Mouse (Mus musculus) right cerebral cortex, postnatal 25 days (tissue): ENCODE results near the gene Kcng3.

ENCODE experiments used
- DNase-seq: peaks from one replicate; pipeline ENCODE4 v3.0.0; 2022

Gene Kcng3

DNA sequence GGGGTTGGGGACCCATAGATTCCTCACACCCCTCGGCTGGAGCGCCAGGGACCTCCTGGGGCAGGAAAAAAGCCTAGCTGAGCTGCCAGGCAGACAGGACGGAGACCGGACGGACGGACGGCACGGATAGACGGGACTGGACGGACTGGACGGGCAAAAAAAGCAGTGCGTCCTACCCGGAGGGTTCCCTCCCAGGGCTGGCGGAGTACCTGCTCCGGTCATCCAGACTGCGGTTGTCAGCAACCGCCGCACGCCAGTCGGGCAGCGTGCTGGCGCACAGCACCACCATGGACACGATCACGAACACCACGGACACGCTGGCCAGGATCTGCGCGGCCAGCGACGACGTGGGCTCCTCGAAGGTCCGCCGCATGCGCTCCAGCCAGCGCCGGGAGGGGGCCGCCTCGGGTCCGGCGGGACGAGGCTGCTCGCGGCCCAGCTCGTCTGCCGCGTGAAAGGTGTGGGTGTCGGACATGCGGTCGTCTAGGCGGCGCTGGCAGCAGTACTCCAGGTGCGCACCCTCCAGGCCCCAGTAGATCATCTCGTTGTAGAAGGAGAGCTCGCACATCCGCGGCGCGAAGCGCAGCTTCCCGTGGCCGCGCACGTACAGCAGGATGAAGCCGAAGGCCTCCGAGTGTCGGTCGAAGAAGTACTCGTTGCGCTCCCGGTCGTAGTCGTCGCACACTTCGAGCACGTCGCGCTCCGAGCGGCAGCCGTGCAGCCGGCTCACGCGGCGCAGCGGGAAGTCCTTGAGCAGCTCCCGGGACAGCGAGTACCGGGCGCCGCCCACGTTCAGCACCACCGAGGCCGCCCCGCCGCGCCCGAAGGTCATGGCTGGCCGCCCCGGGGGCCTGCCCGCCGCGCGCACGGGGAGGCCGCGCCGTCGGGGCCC lies 662 bp downstream of the Kcng3 start:
- DNase-seq = peak; percentile 44

GRCm38 (mm10) chr17:83613907-83614306 lies 17.8 kb downstream of the Kcng3 start:
- no peak for DNase-seq

DNA sequence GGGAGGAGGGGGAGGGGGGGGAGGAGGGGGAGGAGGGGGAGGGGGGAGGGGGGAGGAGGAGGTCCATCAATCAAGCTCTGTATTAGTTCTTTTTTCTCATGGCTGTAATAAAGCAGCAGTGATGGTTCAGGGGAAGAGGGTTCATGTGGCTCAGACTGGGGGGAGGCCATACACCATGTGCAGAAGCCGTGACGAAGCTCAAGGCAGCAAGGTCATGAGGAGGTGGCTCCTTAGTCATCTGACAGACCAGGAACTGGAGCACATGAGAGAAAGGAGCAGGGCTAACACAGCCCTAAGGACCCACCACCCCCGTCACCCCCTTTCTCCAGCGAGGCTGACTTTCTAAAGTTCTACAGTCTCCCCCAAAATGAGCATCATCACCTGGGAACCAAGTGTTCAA lies 22.2 kb downstream of the Kcng3 start:
- DNase-seq = no peak

DNA sequence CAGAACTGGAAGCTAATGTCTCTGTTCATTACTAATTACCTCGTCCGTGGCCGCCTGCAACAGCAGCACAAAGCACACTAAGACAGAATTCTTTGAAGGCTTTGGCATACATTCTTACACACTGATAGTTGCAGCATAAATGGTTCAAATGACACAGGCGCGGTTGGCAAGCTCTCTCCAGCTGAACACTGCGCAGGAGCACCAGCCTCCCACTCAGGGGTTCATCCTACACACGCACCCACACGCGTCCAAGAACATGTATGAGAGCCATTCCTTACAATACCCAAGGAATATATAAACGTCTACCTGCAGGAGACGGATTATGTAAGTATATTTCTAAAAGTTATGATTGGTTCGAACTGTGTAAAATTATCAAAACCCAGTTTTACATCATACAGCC lies 30.7 kb downstream of the Kcng3 start:
- DNase-seq = peak; percentile 32

- no peak for DNase-seq
Observed at GRCm38 (mm10) chr17:83595966-83596365, 35.7 kb downstream of the Kcng3 start.

GRCm38 (mm10) chr17:83594526-83594925 lies 37.2 kb downstream of the Kcng3 start:
- DNase-seq = no peak

- DNase-seq = no peak
Observed at GRCm38 (mm10) chr17:83593396-83593795, 38.3 kb downstream of the Kcng3 start.

DNA sequence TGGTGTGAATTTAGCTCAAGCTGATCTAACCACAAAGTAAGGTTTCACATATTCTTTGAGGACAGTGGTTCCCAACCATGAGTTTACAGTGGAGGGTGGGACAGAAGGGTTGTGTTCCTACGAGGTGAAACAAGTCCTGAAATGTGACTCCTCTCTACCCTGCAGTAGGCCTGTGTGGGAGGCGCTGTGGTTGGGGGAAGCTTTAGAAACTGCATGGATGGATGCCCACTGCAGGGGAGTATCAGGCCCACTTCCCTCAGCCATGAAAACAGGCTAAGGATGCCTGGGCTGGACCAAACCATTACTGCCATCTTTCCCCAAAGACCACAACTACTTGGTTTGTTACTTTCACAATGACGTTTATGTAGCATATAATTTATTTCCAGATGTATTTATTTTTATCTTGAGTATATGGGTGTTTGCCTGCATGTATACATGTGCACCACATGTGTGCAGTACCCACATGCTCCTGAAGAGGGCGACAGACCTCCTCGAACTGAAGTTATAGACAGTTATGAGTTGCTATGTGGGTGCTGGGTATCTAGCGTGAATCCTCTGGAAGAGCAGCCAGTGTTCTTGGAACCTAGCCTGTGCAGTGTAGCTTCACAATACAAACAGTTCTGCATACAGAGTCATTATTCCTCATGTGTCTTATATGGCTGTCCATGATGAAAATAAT lies 42.9 kb downstream of the Kcng3 start:
- no peak for DNase-seq

DNA sequence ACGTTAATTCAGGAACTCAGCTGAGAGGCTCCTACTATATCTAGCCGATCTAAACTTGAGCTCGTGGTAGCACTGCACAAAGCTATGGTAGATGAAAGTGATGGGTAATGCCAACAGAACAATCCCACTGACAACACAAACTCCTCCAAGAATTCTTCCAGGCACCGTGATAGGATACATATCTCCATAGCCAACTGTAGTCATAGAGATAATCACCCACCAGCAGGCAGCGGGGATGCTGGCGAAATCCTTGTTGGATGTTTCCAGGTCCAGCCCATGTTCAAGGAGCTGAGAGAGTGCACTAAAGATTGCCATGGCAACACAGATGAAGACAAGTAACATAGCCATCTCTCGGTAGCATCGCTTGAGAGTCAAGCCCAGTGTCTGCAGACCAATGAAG lies 44.0 kb downstream of the Kcng3 start:
- peak; percentile 42 for DNase-seq

DNA sequence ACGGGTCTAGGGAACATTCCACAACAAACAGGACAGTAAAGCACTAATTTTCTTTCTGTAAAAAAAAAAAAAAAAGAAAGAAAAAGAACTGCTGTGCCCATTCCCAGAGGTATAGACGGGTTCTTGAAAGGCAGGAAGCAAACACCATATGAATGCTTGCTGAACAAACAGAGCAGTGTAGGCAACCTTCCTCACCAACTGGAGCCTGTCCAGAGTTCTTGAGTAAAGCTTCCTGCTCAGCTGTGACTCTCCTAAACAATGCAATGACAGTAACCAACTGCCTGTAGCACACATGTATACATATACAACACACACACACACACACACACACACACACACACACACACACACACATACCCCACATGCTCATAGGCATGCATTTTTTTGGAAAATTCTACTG lies 49.1 kb downstream of the Kcng3 start:
- DNase-seq = no peak

- DNase-seq = no peak
Observed at GRCm38 (mm10) chr17:83580734-83581133, 51.0 kb downstream of the Kcng3 start.

GRCm38 (mm10) chr17:83576810-83577371 lies 54.8 kb downstream of the Kcng3 start:
- DNase-seq = no peak

DNA sequence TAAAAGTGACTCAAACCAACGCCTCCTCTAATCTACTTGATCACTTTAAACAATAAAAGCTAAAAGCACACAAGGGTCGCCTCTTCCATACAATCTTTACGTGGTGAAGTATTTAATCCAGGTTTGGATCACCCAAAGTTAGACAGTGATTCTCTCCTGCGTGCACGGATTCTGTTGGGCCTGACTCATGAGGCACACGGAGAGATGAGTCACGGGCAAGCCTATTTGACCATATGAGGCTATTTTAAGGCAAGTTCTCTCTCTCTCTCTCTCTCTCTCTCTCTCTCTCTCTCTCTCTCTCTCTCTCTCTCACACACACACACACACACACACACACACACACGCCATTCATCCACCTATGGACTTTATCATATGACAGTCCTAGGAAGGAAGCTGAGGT lies 57.1 kb downstream of the Kcng3 start:
- DNase-seq = no peak

GRCm38 (mm10) chr17:83573128-83573527 lies 58.6 kb downstream of the Kcng3 start:
- no peak for DNase-seq

DNA sequence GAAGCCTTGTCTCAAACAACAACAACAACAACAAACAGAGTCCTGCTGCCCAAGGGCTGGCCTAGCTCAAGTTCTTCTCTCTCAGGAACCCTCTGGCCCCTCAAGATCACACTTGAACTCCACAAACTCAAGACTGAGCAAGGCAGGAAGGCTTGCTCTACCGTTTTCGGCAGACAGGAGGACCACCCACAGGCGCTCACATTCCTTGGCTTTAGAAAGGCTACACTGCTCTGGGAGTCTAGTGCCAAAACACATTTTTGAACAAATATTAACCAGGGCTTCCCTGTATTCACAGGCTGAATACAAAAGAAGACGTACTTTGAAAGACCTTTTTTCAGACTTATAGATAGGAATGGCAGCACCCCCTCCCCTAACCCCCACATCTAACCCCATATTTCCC lies 59.3 kb downstream of the Kcng3 start:
- no peak for DNase-seq

DNA sequence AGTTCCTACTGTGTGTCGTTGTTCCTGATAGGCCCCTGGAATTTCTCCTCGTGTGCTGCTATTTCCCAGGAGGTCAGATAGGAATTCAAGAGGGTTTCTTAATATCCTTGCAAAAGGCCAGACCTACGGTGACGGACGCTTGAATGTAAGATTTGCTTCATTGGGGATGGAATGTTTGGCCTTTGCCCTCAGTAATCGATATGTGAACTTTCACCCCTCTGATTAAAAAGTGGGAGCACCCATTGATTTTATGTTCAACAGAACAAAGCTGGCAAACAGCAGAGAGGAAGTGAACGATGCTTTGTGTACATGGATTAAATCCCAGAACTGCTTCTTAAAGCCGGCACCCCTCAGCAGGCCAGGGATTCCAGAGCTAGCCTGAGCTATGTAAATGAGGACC lies 64.3 kb downstream of the Kcng3 start:
- no peak for DNase-seq

GRCm38 (mm10) chr17:83565506-83565905 lies 66.2 kb downstream of the Kcng3 start:
- DNase-seq = no peak

DNA sequence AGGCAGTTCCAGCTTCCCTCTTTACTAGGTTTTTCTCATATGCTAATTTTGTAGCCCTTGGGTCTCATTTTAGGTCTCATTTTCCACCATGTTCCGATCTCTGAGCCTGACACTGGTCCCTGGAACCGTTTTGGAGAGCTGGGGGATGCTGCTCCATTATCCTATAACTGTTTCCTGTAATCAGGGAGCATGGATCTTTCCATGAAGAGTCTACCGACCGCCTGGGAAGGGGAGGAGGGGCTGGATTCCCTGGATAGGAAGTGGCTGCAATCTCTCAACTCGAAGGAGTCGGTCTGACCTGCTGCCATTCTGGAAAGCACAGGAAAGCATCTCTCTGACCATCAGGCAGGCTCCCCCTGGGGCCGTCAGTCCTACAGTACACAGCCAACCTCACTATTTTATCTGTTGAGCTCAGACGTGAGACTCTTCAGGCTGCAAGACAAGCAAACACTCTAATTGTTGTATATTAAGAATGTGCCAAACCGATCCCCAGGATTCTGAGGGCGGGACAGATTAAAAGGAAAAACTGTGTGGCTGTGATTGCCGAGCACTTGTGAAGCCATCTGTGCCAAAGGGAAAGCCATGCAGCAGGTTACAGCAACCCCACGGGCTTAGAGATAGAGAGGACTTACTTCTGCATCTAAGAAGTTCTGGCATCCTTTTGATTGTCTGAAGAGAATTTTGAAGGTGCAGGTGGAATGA lies 67.4 kb downstream of the Kcng3 start:
- no peak for DNase-seq

DNA sequence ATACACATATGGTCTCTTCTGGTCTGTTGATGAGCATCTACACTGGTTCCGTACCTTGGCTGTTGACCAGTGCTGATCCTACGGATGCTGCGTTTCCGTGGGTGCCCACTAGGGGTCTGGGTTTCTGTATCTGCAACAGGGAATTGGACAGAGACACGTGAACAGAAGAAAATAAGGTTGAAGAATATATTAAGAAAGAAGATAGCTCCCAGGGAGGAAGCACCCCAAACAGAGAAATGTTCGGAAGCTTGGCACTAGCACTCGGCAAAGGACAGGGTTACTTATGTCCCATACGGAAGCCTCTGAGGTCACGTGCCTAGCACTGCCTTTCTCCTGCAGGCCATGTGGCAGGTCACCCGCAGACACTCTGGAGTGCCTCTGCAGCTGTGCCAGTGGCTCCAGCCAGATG lies 68.0 kb downstream of the Kcng3 start:
- DNase-seq = no peak

- DNase-seq = no peak
Observed at GRCm38 (mm10) chr17:83562153-83563010, 69.3 kb downstream of the Kcng3 start.

DNA sequence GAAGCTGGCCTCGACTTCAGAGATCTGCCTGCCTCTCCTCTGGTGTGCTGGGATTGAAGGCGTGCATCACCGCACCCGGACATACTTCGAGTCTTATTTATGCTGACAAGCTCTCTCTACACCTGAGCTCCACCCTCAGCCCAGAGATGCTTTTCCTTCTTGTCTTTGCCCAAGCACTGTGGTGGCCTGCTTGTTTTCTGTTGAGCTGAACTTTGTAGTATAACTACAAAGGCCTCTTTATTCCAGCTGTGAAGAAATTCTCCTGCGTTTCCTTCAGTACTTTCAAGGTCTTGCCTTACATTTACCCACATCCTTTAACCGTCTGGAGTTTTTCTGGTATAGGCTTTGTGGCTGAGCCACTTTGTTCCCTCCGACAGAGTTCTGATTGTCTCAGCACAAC lies 72.6 kb downstream of the Kcng3 start:
- DNase-seq = no peak

DNA sequence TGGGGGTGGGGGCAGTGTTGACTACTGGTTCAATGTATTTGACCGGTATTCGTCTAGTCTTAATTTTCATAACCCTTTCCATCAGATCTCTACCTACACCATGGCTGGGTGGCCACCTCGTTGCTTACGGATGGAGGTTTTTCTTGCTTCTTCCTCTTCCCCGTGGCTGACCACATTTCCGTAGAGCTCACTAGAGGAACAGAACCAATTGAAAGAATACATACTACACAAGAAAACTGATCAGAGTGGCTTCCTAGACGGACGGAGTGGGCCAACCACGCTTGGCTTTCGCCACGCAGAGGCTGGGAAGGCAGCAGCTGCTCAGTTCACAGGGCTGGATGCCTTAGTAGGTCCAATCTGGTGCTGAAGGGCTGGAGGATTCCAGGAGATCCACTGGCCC lies 75.9 kb downstream of the Kcng3 start:
- DNase-seq = no peak
